Mouse (Mus musculus): ENCODE results near the gene G6pc3. TPM values are rescaled to one million over a fixed set of nuclear protein-coding genes. Genes with fewer than 3 reads are reported as not detected.

The G6pc3 gene
- total RNA-seq, 2 experiments from 2014 or later: 121 to 128 TPM

- DNase-seq (ENCODE audit: low spot score in 2 of 2): no peak
Measured at GRCm38 (mm10) chr11:102185677-102186076, 3.7 kb upstream of the G6pc3 start.

GRCm38 (mm10) chr11:102186235-102186634, 3.2 kb upstream of the G6pc3 start:
- DNase-seq (ENCODE audit: low spot score in 2 of 2): no peak

GRCm38 (mm10) chr11:102188980-102189379, 440 bp upstream of the G6pc3 start:
- no peak for DNase-seq (ENCODE audit: low spot score in 2 of 2)

- DNase-seq (ENCODE audit: low spot score in 2 of 2): no peak
Measured at GRCm38 (mm10) chr11:102190848-102191247, 1.4 kb downstream of the G6pc3 start.

- peak in 1 of 2 experiments; percentile 25 for DNase-seq (ENCODE audit: low spot score in 2 of 2)
Measured at GRCm38 (mm10) chr11:102193657-102194440, 4.4 kb downstream of the G6pc3 start.

GRCm38 (mm10) chr11:102196018-102196797, 6.8 kb downstream of the G6pc3 start:
- DNase-seq (ENCODE audit: low spot score in 2 of 2): peak in 1 of 2 experiments; percentile 27

GRCm38 (mm10) chr11:102198245-102198644, 8.8 kb downstream of the G6pc3 start:
- DNase-seq (ENCODE audit: low spot score in 2 of 2): no peak

GRCm38 (mm10) chr11:102199856-102200255, 10.4 kb downstream of the G6pc3 start:
- peak in 1 of 2 experiments; percentile 15 for DNase-seq (ENCODE audit: low spot score in 2 of 2)

- peak in 1 of 2 experiments; percentile 20 for DNase-seq (ENCODE audit: low spot score in 2 of 2)
Measured at GRCm38 (mm10) chr11:102201408-102201821, 12.0 kb downstream of the G6pc3 start.

- no peak for DNase-seq (ENCODE audit: low spot score in 2 of 2)
Measured at GRCm38 (mm10) chr11:102206481-102206880, 17.1 kb downstream of the G6pc3 start.

GRCm38 (mm10) chr11:102207825-102208777, 18.7 kb downstream of the G6pc3 start:
- no peak for DNase-seq (ENCODE audit: low spot score in 2 of 2)

GRCm38 (mm10) chr11:102208846-102209245, 19.4 kb downstream of the G6pc3 start:
- DNase-seq (ENCODE audit: low spot score in 2 of 2): no peak

- DNase-seq (ENCODE audit: low spot score in 2 of 2): no peak
Measured at GRCm38 (mm10) chr11:102209742-102210141, 20.3 kb downstream of the G6pc3 start.

GRCm38 (mm10) chr11:102210185-102210584, 20.8 kb downstream of the G6pc3 start:
- no peak for DNase-seq (ENCODE audit: low spot score in 2 of 2)

GRCm38 (mm10) chr11:102211011-102211410, 21.6 kb downstream of the G6pc3 start:
- no peak for DNase-seq (ENCODE audit: low spot score in 2 of 2)

GRCm38 (mm10) chr11:102211936-102212341, 22.5 kb downstream of the G6pc3 start:
- no peak for DNase-seq (ENCODE audit: low spot score in 2 of 2)

GRCm38 (mm10) chr11:102214430-102215156, 25.2 kb downstream of the G6pc3 start:
- no peak for DNase-seq (ENCODE audit: low spot score in 2 of 2)

GRCm38 (mm10) chr11:102215511-102215910, 26.1 kb downstream of the G6pc3 start:
- DNase-seq (ENCODE audit: low spot score in 2 of 2): no peak

- DNase-seq (ENCODE audit: low spot score in 2 of 2): peak in 1 of 2 experiments; percentile 36
Measured at GRCm38 (mm10) chr11:102216056-102216885, 26.9 kb downstream of the G6pc3 start.
